9 mouse cellular contexts compared by ENCODE assay signal in genomic region chr17:15372931-15373652, GRCm38 (mm10). TPM values are rescaled to one million over a fixed set of nuclear protein-coding genes. Genes with fewer than 3 reads are reported as not detected.
DNase-seq lines count a peak whose midpoint lies in the region; ATAC-seq and TF ChIP-seq lines count a peak whose summit lies in the region.
"Had no signal": no experiment of that assay in that cellular context is flagged by ENCODE, and none has a peak within 500 bp of the region (broad histone marks: within the 10 kb centered on the region; RNA-seq: fewer than 3 reads in every experiment).

No protein-coding gene starts in this region.

- H3K27me3 ChIP-seq in kidney, embryonic 16.5 days (ENCODE audit: insufficient read depth, low read length), result peaks cover 26% of the 10 kb centered on the region
- H3K27me3 ChIP-seq in midbrain, embryonic 16.5 days (ENCODE audit: control insufficient read depth, insufficient read depth, low read depth, low read length), result no peaks in the 10 kb centered on the region
- H3K27me3 ChIP-seq in cerebellum, adult 2 months (ENCODE audit: control insufficient read depth, insufficient read depth, low read length), result no peaks in the 10 kb centered on the region

- no peak for ATAC-seq in kidney, embryonic 16.5 days (ENCODE audit: low FRiP score, low TSS enrichment)
- ATAC-seq in midbrain, embryonic 16.5 days, result no peak

- peak overlapping the region; percentile 37 for H3K9ac ChIP-seq in kidney, embryonic 16.5 days (replicated peaks; ENCODE audit: low read length)
- peak overlapping the region; percentile 8 for H3K9ac ChIP-seq in midbrain, embryonic 16.5 days (ENCODE audit: low read depth, low read length)

- peak overlapping the region; percentile 50 for H3K27ac ChIP-seq in kidney, embryonic 16.5 days (ENCODE audit: low read length)
- no peak overlapping the region for H3K27ac ChIP-seq in midbrain, embryonic 16.5 days (ENCODE audit: low read length)
- H3K27ac ChIP-seq in cerebellum, adult 2 months (ENCODE audit: insufficient read depth, low read length), result no peak overlapping the region

- DNase-seq in heart, adult 11 months, result peak; percentile 98
- no peak for DNase-seq in heart, postnatal 25 days (ENCODE audit: low spot score)
- peak; percentile 77 for DNase-seq in heart, adult 8-10 months (ENCODE audit: low spot score)
- no peak for DNase-seq in gastrocnemius, postnatal 36 days
- no peak for DNase-seq in right cerebral cortex, adult 2 months (ENCODE audit: low spot score in 2 of 2)
- no peak for DNase-seq in cerebellum, adult 2 months
- DNase-seq: layer of hippocampus, adult 9-11 months had no signal

- H3K4me2 ChIP-seq in kidney, embryonic 16.5 days (replicated peaks; ENCODE audit: low read depth, low read length), result peak overlapping the region; percentile 97
- H3K4me2 ChIP-seq in midbrain, embryonic 16.5 days (ENCODE audit: low read length), result peak overlapping the region; percentile 70

- peaks cover 12% of the 10 kb centered on the region for H3K36me3 ChIP-seq in kidney, embryonic 16.5 days (ENCODE audit: insufficient read depth, low read length)
- peaks cover 22% of the 10 kb centered on the region for H3K36me3 ChIP-seq in midbrain, embryonic 16.5 days (ENCODE audit: control insufficient read depth, insufficient read depth, low read length)

- TF ChIP-seq CTCF in cerebellum, adult 2 months (IDR thresholded peaks at IDR 0.05; ENCODE audit: borderline replicate concordance, insufficient read depth, low read depth, low read length), result no peak

- H3K4me3 ChIP-seq in kidney, embryonic 16.5 days (ENCODE audit: low read length), result peak overlapping the region; percentile 74
- H3K4me3 ChIP-seq in midbrain, embryonic 16.5 days (ENCODE audit: low read depth, low read length), result peak overlapping the region; percentile 71
- no peak overlapping the region for H3K4me3 ChIP-seq in cerebellum, adult 2 months (replicated peaks; ENCODE audit: insufficient read depth, low read depth, low read length)

- WGBS in kidney, embryonic 16.5 days, result 47% methylated on average over 15 of the region's 15 CpGs
- 57% methylated on average over 15 of the region's 15 CpGs for WGBS in midbrain, embryonic 16.5 days
- 75% methylated on average over 15 of the region's 15 CpGs for WGBS in cerebellum, adult 2 months

- no peaks in the 10 kb centered on the region for H3K9me3 ChIP-seq in kidney, embryonic 16.5 days (ENCODE audit: low read length)
- H3K9me3 ChIP-seq in midbrain, embryonic 16.5 days (replicated peaks; ENCODE audit: control insufficient read depth, low read length, poor library complexity, severe bottlenecking), result no peaks in the 10 kb centered on the region

- no peak for TF ChIP-seq POLR2A in cerebellum, adult 2 months (IDR thresholded peaks at IDR 0.05; ENCODE audit: borderline replicate concordance, insufficient read depth, low read length)

- peaks cover 30% of the 10 kb centered on the region for H3K4me1 ChIP-seq in kidney, embryonic 16.5 days (ENCODE audit: insufficient read depth, low read length)
- peaks cover 40% of the 10 kb centered on the region for H3K4me1 ChIP-seq in midbrain, embryonic 16.5 days (ENCODE audit: control insufficient read depth, insufficient read depth, low read length)
- no peaks in the 10 kb centered on the region for H3K4me1 ChIP-seq in cerebellum, adult 2 months (ENCODE audit: control insufficient read depth, insufficient read depth, low read length)

- intact Hi-C loops in heart, postnatal 25 days (cut with DNase I), result loop anchor here (2.0 kb wide), 1 partner anchor 180 kb away; no protein-coding TSS in a partner anchor
- intact Hi-C loops in gastrocnemius, postnatal 36 days (cut with DNase I), result loop anchor here (5.0 kb wide), 1 partner anchor 86 kb away; no protein-coding TSS in a partner anchor

RNA-seq across cellular contexts. Expression of gene Dll1, which starts 3.6 kb away (rescaled TPM):
- 1 to 10 TPM; 6.1 TPM for total RNA-seq in heart, postnatal 25 days (2021)
- total RNA-seq in heart, adult 8-10 months (2022), result 1 to 10 TPM; 3.7 to 7.3 (median 5.7) TPM
- polyA plus RNA-seq in kidney, embryonic 16.5 days (2015; fragmentation: Nextera tagmentation; extraction: Ambion mirVana), result 34.4 and 36.9 TPM in 2 replicates
- 17.8 and 18.5 TPM in 2 replicates for polyA plus RNA-seq in midbrain, embryonic 16.5 days (2015; fragmentation: Nextera tagmentation; extraction: Ambion mirVana)
- total RNA-seq in gastrocnemius, postnatal 36 days (2021), result 1 to 10 TPM; 3.2 to 3.4 TPM
- polyA plus RNA-seq in cerebellum, adult 2 months (2012; rRNA removed), result 5.2 and 6.2 TPM in 2 replicates

RNA-seq across cellular contexts. Expression of gene Fam120b, which starts 22.9 kb away (rescaled TPM):
- 10 to 100 TPM; 10.8 to 11.8 TPM for total RNA-seq in heart, postnatal 25 days (2021)
- 10 to 100 TPM; 11.2 to 14.7 (median 14.2) TPM for total RNA-seq in heart, adult 8-10 months (2022)
- 31.4 and 32.4 TPM in 2 replicates for polyA plus RNA-seq in kidney, embryonic 16.5 days (2015; fragmentation: Nextera tagmentation; extraction: Ambion mirVana)
- polyA plus RNA-seq in midbrain, embryonic 16.5 days (2015; fragmentation: Nextera tagmentation; extraction: Ambion mirVana), result 50.0 and 54.3 TPM in 2 replicates
- 1 to 10 TPM; 7.8 to 9.9 TPM for total RNA-seq in gastrocnemius, postnatal 36 days (2021)
- 33.8 TPM in 2 replicates for polyA plus RNA-seq in cerebellum, adult 2 months (2012; rRNA removed)

Comparison
In these comparisons a context has a peak if more than half of its experiments do, and no peak if none do; other contexts are left out.
1. DNase-seq: peak in heart, adult 11 months (single experiment) and heart, adult 8-10 months (single experiment); none in heart, postnatal 25 days (single experiment), gastrocnemius, postnatal 36 days (0 of 2), right cerebral cortex, adult 2 months (0 of 2) and cerebellum, adult 2 months (0 of 2).